Mouse (Mus musculus): ENCODE data around the gene Gm973. TPM values are rescaled to one million over a fixed set of nuclear protein-coding genes. Genes with fewer than 3 reads are reported as not detected.

Gm973 gene
- polyA plus RNA-seq, 1 experiment = 0.22 TPM

DNA sequence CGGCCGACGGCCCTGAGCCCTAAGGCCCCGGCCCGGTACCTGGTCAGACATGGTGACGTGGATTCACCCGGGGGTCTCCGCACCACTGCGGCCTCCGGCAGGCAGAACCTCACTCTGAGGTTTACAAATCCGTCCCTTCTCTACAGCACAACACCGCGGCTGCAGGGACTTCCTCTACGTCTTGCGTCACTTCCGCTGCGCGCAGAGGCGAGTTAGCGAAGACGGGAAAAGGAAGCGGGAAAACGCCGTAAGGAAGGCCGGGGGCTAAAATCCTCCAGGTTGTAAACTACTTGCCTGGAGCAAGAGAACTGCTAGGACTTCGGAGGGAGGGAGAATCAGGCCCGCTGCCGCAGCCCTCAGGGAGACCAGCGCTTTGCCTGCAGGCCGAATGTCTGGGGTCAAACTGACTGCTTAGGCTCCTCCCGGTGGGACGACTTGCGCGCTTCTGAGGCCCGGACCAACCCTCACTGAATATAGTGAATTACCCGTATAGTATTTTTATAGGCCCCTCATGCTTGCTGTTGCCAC is 154.6 kb downstream of the Gm973 start, which contains the start of gene Sumo1:
Gene Sumo1, minus strand, starts transcription at position 194 of the 528 bp plus-strand sequence.
- peak; percentile 93 for DNase-seq
- TF ChIP-seq POLR2A (IDR thresholded peaks at IDR 0.05; ENCODE audit: low read depth, low read length) (peak; percentile 86), CTCF (conservative IDR thresholded peaks at IDR 0.05; ENCODE audit: insufficient read depth, insufficient read length, low read depth, low read length) (no peak)
- peak within 1 kb of the TSS; percentile 89 for H3K27ac ChIP-seq (ENCODE audit: insufficient read depth, low read depth, low read length)
- no peaks in the 10 kb centered on the region for H3K27me3 ChIP-seq (replicated peaks; ENCODE audit: control insufficient read depth, insufficient read depth, low read length)
- peak within 1 kb of the TSS; percentile 94 for H3K4me3 ChIP-seq (ENCODE audit: insufficient read depth, low read depth, low read length)
- no peaks in the 10 kb centered on the region for H3K36me3 ChIP-seq (ENCODE audit: control insufficient read depth, insufficient read depth, low read length)
- WGBS = under 1% methylated on average over 36 of the region's 36 CpGs
- H3K4me1 ChIP-seq (ENCODE audit: control insufficient read depth, insufficient read depth, low read length) = peaks cover 4% of the 10 kb centered on the region; the same call in 1 of the 2 replicates

DNA sequence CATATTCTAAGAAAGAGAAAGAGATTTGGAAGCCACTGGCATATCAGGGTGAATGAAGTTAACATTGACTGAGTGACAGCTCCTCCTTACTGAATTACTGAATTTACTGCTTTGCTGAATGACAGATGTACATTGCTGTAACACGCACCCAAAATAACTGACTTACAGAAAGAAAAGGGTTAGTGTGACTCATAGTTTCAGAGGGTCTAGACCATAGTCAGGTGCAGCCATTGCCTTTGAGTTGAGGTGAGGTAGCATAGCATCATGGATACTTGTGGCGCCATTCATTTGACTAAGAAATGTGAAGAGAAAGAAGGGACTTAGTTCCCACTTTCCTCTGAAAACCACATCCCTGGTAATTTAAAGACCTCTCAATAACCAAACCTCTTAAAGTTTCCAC is 157.6 kb downstream of the Gm973 start:
- Histone ChIP-seq H3K4me3 (ENCODE audit: insufficient read depth, low read depth, low read length) (no peak overlapping the region), H3K36me3 (ENCODE audit: control insufficient read depth, insufficient read depth, low read length) (no peaks in the 10 kb centered on the region), H3K27me3 (replicated peaks; ENCODE audit: control insufficient read depth, insufficient read depth, low read length) (no peaks in the 10 kb centered on the region), H3K4me1 (ENCODE audit: control insufficient read depth, insufficient read depth, low read length) (no peaks in the 10 kb centered on the region), H3K27ac (ENCODE audit: insufficient read depth, low read depth, low read length) (no peak overlapping the region)
- WGBS = 99% methylated on average over 2 of the region's 2 CpGs
- no peak for TF ChIP-seq CTCF (conservative IDR thresholded peaks at IDR 0.05; ENCODE audit: insufficient read depth, insufficient read length, low read depth, low read length)
- no peak for TF ChIP-seq POLR2A (IDR thresholded peaks at IDR 0.05; ENCODE audit: low read depth, low read length)
- no peak for DNase-seq

DNA sequence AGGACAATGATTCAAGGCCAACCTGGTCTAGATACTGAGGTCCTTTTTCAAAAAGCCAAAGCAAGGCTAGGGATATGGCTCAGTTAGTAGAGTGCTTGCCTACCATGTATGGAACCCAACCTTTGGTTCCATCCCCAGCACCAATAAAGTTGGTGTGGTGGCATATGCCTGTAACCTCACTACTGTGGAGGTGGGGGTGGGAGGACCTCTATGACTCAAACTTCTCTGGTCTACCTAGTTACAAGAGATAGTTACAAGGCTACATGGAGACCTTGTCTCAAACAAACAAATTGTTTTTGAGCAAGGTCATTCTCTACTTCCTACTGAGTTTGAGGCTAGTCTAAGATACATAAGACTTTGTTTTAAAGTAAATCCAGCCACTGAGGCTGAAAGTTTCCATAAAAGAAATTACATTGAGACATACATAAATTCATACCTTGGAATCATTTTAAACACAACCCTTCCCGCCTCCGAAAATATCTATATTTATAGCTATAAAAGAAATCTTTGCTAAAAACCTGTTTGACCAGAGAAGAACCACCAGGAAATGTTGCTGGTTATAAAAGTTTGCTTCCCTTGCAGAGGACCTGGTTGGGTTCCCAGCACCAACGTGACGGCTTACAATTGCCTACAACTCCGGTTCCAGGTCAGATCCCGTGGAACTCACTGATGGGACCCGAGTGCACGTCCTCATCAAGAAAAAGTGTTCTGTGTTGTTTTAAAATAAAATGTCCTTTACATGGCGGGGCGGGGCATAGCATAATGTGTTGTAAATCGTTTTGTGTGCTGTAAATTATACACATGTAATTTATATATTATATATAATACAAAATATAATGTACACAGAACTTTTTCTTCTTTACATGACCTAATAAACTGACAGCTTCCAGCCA is 168.1 kb downstream of the Gm973 start:
- DNase-seq = no peak
- 6% methylated on average over 11 of the region's 11 CpGs for WGBS
- no peak for TF ChIP-seq POLR2A (IDR thresholded peaks at IDR 0.05; ENCODE audit: low read depth, low read length)
- TF ChIP-seq CTCF (conservative IDR thresholded peaks at IDR 0.05; ENCODE audit: insufficient read depth, insufficient read length, low read depth, low read length) = no peak
- H3K27me3 ChIP-seq (replicated peaks; ENCODE audit: control insufficient read depth, insufficient read depth, low read length) = no peaks in the 10 kb centered on the region
- peak overlapping the region; percentile 34 for H3K27ac ChIP-seq (ENCODE audit: insufficient read depth, low read depth, low read length)
- H3K4me1 ChIP-seq (ENCODE audit: control insufficient read depth, insufficient read depth, low read length) = peaks cover 13% of the 10 kb centered on the region
- peak overlapping the region; percentile 57 for H3K4me3 ChIP-seq (ENCODE audit: insufficient read depth, low read depth, low read length)
- H3K36me3 ChIP-seq (ENCODE audit: control insufficient read depth, insufficient read depth, low read length) = no peaks in the 10 kb centered on the region

DNA sequence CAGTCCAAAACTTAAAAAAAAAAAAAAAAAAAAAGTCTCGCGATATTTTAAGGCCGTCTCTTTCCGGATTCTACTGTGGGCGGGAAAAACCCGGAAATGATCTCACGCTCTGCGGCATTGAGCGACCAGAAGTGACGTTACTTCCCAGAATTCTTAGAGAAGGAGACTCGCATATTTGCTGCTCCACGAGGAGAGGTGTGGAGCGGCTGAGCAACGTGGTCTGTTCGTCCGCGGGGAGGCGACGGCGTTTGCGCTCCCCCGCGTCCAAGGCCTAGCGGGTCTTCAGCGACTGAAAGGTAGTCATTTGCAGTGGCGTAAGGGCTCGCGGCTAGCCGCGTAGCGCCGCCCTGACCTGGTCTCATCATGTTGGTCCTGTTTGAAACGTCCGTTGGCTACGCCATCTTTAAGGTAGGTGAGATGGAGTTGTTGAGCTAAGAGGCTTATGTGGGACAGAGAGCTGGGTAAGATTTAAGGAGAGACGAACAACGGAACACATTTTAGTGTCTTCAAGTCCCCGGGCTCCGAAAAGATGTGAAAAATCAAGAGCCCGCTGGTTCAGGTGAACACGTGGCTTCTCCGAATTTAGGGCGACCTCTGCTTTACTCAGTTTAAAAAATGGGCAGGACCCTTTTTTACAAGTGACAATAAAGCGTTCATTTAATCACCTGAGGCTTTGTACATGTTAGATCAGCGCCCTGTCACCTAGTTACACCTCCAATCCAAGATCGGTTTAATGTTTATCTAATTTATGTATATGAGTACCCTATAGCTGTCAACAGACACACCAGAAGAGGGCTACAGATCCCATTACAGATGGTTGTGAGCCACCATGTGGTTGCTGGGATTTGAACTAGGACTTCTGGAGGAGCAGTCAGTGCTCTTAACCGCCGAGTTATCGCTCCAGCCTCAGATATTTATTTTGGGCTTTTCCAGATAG is 169.0 kb downstream of the Gm973 start, which contains the start of gene Nop58:
Gene Nop58, plus strand, starts transcription at position 153 of the 937 bp plus-strand sequence.
- TF ChIP-seq CTCF (conservative IDR thresholded peaks at IDR 0.05; ENCODE audit: insufficient read depth, insufficient read length, low read depth, low read length) (no peak), POLR2A (IDR thresholded peaks at IDR 0.05; ENCODE audit: low read depth, low read length) (peak; percentile 48)
- Histone ChIP-seq H3K36me3 (ENCODE audit: control insufficient read depth, insufficient read depth, low read length) (no peaks in the 10 kb centered on the region), H3K27ac (ENCODE audit: insufficient read depth, low read depth, low read length) (peak within 1 kb of the TSS; percentile 34), H3K4me3 (ENCODE audit: insufficient read depth, low read depth, low read length) (peak within 1 kb of the TSS; percentile 57), H3K4me1 (ENCODE audit: control insufficient read depth, insufficient read depth, low read length) (peaks cover 13% of the 10 kb centered on the region), H3K27me3 (replicated peaks; ENCODE audit: control insufficient read depth, insufficient read depth, low read length) (no peaks in the 10 kb centered on the region)
- DNase-seq = peak; percentile 97
- under 1% methylated on average over 49 of the region's 49 CpGs for WGBS

Other genes with a start within 250 kb of the Gm973 start
- gene Fzd7, start 33.8 kb upstream of the Gm973 start, polyA plus RNA-seq (2012; rRNA removed) = 8.6 and 12.6 TPM in 2 replicates
- gene Sumo1, start 154.6 kb downstream of the Gm973 start, polyA plus RNA-seq (2012; rRNA removed) = 16.1 and 28.5 TPM in 2 replicates
- 8.2 and 11.1 TPM in 2 replicates for gene Nop58, start 168.7 kb downstream of the Gm973 start, polyA plus RNA-seq (2012; rRNA removed)
- gene Bmpr2, start 247.1 kb downstream of the Gm973 start, polyA plus RNA-seq (2012; rRNA removed) = 7.0 and 8.1 TPM in 2 replicates